Mouse (Mus musculus) heart, postnatal 0 days (tissue): Measurements from ENCODE around the gene Ctsw. TPM values are rescaled to one million over a fixed set of nuclear protein-coding genes. Genes with fewer than 3 reads are reported as not detected.

Experiments used
- ATAC-seq: fragments of 200-750 bp; cut with Nextera tagmentation; 2 replicates; pipeline ENCODE4 v1.8.0; 2017; ENCODE audit warnings: low read depth, moderate number of reproducible peaks, moderate library complexity; ENCODE audit not compliant: insufficient read depth
- DNase-seq: peaks from one replicate; pipeline ENCODE4 v3.0.0-alpha.2; 2016; ENCODE audit warnings: low spot score
- H3K27ac ChIP-seq: fragments of 300-500 bp; sonication (generic); 2 replicates; pipeline ENCODE4 v1.5.1; 2014; ENCODE audit warnings: low read depth, mild to moderate bottlenecking
- H3K27me3 ChIP-seq: fragments of 300-500 bp; sonication (generic); 2 replicates; pipeline ENCODE4 v1.6.1; 2014; ENCODE audit warnings: low read length, mixed read lengths; ENCODE audit not compliant: control insufficient read depth, insufficient read depth
- H3K36me3 ChIP-seq: fragments of 300-500 bp; sonication (generic); replicated peaks from 2 replicates; pipeline ENCODE4 v1.6.1; 2014; ENCODE audit warnings: low read length, mixed read lengths; ENCODE audit not compliant: control insufficient read depth, insufficient read depth
- H3K4me1 ChIP-seq: fragments of 300-500 bp; sonication (generic); 2 replicates; pipeline ENCODE4 v1.6.1; 2014; ENCODE audit warnings: antibody characterized with exemption; ENCODE audit not compliant: control insufficient read depth, insufficient read depth
- H3K4me2 ChIP-seq: fragments of 300-500 bp; sonication (generic); 2 replicates; pipeline ENCODE4 v1.6.1; 2014; ENCODE audit warnings: low read depth, mild to moderate bottlenecking, low read length, moderate library complexity
- H3K4me3 ChIP-seq: fragments of 300-500 bp; sonication (generic); 2 replicates; pipeline ENCODE4 v1.5.1; 2014; ENCODE audit warnings: low read depth, low read length
- H3K9ac ChIP-seq: fragments of 300-500 bp; sonication (generic); replicated peaks from 2 replicates; pipeline ENCODE4 v1.6.1; 2014; ENCODE audit warnings: low read depth, low read length, mixed read lengths
- H3K9me3 ChIP-seq: fragments of 300-500 bp; sonication (generic); replicated peaks from 2 replicates; pipeline ENCODE4 v1.6.1; 2016; ENCODE audit warnings: low read length; ENCODE audit not compliant: control insufficient read depth
- CTCF ChIP-seq: IDR thresholded peaks from 2 replicates; pipeline ENCODE4 v1.5.1; 2016; ENCODE audit warnings: antibody characterized with exemption, control low read depth, low read depth
- EP300 ChIP-seq: IDR thresholded peaks from 2 replicates; pipeline ENCODE4 v1.6.1; 2016; ENCODE audit warnings: antibody characterized with exemption, low read depth
- WGBS: fragments of 180-500 bp; shearing (Covaris S2); extraction: QIAGEN DNeasy Blood & Tissue Kit; methylation state at CpG from one replicate; pipeline ENCODE4 v1.1.7; 2014; 5-methylcytosine and 5-hydroxymethylcytosine counted together
- polyA plus RNA-seq: library from polyadenylated mRNA; unstranded; fragments of >200 nt; fragmentation: Nextera tagmentation; extraction: Ambion mirVana; gene quantifications from 2 replicates; pipeline ENCODE4 v1.2.1, GENCODE M21; 2015
- total RNA-seq: library from RNA; depleted of rRNA; stranded (reverse); fragments of >200 nt; gene quantifications from 2 replicates; pipeline ENCODE4 v1.2.3, GENCODE M21; 2014; ENCODE audit warnings: low replicate concordance

Ctsw gene
- total and polyA plus RNA-seq, 2 experiments from 2014 or later: 0.42 TPM; not detected in 1

DNA sequence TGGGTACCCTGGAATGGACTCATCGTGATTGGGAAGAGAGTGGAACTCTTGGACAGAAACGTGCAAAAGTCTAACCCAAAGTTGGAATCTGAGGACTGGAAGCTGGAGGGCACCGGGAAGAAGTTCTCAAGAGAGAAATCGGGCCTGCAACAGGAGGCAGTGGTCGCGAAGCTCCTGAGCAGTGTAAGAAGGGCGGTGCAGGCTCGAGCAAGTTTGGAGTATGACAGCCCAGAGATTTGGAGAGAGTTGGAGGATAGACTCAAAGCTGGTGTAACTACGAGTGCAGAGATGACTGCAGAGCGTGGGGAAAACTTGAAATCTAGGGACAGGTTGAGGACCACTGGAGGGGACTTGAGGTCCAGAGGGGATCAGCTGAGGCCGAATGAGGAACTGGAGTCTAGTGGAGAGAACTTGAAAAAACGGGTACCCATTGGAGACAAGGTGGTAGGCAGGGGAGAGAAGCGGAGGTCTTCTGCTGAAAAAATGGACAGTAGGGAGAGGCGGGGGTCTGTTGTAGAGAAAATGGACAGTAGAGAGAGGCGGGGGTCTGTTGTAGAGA is 42.8 kb upstream of the Ctsw start:
- H3K4me3 ChIP-seq: peak overlapping the region; percentile 55
- no peaks in the 10 kb centered on the region for H3K27me3 ChIP-seq
- H3K36me3 ChIP-seq: no peaks in the 10 kb centered on the region
- peak; percentile 28 for DNase-seq
- peak overlapping the region; percentile 62 for H3K9ac ChIP-seq
- 43% methylated on average over 15 of the region's 15 CpGs for WGBS
- no peaks in the 10 kb centered on the region for H3K9me3 ChIP-seq
- H3K4me2 ChIP-seq: peak overlapping the region; percentile 92
- ATAC-seq: no peak
- no peak for TF ChIP-seq EP300
- no peak for TF ChIP-seq CTCF
- peaks cover 30% of the 10 kb centered on the region for H3K4me1 ChIP-seq
- peak overlapping the region; percentile 59 for H3K27ac ChIP-seq

DNA sequence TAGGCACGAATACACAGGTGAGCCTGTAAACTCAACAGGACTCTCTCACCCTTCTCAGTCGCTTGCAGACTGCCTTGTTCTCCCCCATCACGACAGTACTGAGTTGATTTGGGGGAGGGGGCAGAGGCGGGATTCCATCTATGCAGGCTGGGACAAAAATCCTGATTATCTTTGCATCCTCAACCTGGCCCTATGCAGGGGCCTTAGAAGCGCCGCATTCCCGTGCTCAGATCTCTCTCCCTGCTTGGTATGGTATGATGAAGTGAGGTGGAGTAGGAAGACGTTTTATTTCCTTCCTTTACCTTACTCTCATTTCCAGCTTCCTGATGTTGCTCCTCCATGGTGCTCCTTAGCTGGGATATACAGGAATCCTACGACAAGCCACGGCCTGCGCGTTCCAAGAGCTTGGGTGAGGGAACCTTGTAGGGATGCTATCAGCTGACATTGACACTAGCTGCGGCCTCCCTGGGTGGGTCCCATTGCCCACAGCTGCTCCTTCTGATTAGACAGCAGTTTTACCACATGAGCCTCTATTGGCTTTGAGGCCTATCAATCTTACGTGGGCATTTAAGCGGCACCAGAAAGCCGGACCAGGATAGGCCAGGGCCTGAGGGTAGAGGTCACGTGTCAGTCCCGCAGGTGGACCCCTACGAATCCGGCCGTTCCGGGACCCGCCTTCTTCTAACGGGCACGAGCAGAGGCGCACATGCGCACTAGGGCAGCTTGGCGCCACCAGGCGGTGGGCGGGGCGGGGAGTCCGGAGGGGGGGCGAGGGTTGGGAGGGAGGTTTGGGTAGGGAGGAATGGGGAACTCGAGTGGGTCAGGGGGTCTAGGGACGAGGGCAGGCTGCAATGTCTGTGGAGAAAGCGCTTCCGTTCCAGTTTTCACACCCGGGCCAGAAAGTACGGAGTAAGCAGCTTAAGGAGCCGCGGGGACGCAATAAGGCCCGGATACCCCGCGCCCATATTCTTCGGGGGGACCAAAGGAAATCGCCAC is 42.0 kb upstream of the Ctsw start, which contains the start of gene Snx32:
Gene Snx32 (minus strand): TSS at position 508 of the 996 bp plus-strand sequence.
- peak within 1 kb of the TSS; percentile 59 for H3K27ac ChIP-seq
- TF ChIP-seq EP300 (no peak), CTCF (peak; percentile 35)
- peak within 1 kb of the TSS; percentile 62 for H3K9ac ChIP-seq
- H3K4me1 ChIP-seq: peaks cover 30% of the 10 kb centered on the region
- H3K9me3 ChIP-seq: no peaks in the 10 kb centered on the region
- 2% methylated on average over 47 of the region's 47 CpGs for WGBS
- H3K27me3 ChIP-seq: no peaks in the 10 kb centered on the region
- no peaks in the 10 kb centered on the region for H3K36me3 ChIP-seq
- ATAC-seq: peak; percentile 100
- peak; percentile 100 for DNase-seq
- peak within 1 kb of the TSS; percentile 92 for H3K4me2 ChIP-seq
- peak within 1 kb of the TSS; percentile 55 for H3K4me3 ChIP-seq

GRCm38 (mm10) chr19:5503687-5504086 is 35.4 kb upstream of the Ctsw start, which contains the start of gene 1700020D05Rik:
Gene 1700020D05Rik (minus strand): TSS chr19:5503787.
- no peak for TF ChIP-seq CTCF
- no peak for TF ChIP-seq EP300
- DNase-seq (no peak), ATAC-seq (no peak)
- no peak within 1 kb of the TSS for H3K4me2 ChIP-seq
- no peak within 1 kb of the TSS for H3K27ac ChIP-seq
- no peaks in the 10 kb centered on the region for H3K9me3 ChIP-seq
- no peaks in the 10 kb centered on the region for H3K4me1 ChIP-seq
- H3K27me3 ChIP-seq: no peaks in the 10 kb centered on the region
- WGBS: 49% methylated on average over 17 of the region's 17 CpGs
- H3K36me3 ChIP-seq: peaks cover 5% of the 10 kb centered on the region
- no peak within 1 kb of the TSS for H3K9ac ChIP-seq
- no peak within 1 kb of the TSS for H3K4me3 ChIP-seq

DNA sequence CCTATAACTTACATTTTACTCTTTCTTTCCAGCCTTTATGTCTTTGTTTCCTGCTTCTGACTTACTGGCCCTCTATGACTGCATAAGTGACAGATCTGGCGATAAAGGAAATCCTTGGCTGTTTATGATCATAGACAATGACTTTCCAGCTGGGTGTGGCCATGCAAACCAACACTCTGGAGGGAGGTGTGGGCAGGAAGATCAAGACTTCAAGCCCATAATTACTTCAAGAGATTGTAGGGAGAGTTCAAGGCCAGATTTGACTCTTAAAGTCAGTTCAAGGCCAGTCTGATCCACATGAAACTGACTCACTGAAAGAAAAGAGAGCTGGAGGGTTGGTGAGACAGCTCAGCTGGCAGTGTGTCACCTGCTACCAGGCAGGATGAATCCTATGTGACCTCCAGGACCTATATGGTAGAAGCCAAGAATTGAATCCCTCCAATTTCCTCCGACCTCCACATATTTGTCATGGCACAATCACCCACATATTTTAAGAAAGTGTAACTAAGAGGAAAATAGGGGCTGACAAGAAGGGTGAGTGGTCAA is 32.1 kb upstream of the Ctsw start:
- ATAC-seq: no peak
- Histone ChIP-seq H3K9ac (no peak overlapping the region), H3K36me3 (peaks cover 33% of the 10 kb centered on the region), H3K9me3 (no peaks in the 10 kb centered on the region), H3K4me1 (no peaks in the 10 kb centered on the region), H3K4me3 (no peak overlapping the region), H3K4me2 (no peak overlapping the region), H3K27ac (no peak overlapping the region), H3K27me3 (no peaks in the 10 kb centered on the region)
- WGBS: 81% methylated on average over 2 of the region's 2 CpGs
- no peak for TF ChIP-seq CTCF
- TF ChIP-seq EP300: no peak
- no peak for DNase-seq

DNA sequence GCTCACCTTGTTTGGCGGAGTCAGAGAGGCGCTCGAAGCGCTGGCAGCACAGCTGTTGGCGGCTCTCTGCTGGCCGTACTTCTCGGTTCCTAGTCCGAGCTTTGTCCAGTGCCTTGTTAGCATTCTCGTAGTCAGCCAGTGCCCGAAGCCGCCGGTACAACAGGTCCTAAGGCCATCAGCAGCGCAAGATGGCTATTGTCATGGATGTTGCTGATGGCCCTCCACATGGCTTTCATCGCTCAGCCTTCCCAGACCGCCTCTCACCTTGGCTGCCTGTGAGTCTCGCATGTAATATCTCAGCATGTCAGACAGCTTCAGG is 27.7 kb upstream of the Ctsw start:
- peaks cover 5% of the 10 kb centered on the region; the same call in 1 of the 2 replicates for H3K4me1 ChIP-seq
- no peaks in the 10 kb centered on the region for H3K9me3 ChIP-seq
- no peaks in the 10 kb centered on the region for H3K27me3 ChIP-seq
- no peak overlapping the region for H3K4me3 ChIP-seq
- WGBS: 85% methylated on average over 16 of the region's 16 CpGs
- peaks cover 56% of the 10 kb centered on the region for H3K36me3 ChIP-seq
- TF ChIP-seq EP300: no peak
- DNase-seq (no peak), ATAC-seq (no peak)
- no peak overlapping the region for H3K4me2 ChIP-seq
- H3K9ac ChIP-seq: no peak overlapping the region
- no peak overlapping the region for H3K27ac ChIP-seq
